Mouse (Mus musculus) embryonic facial prominence, embryonic 13.5 days (tissue): ENCODE measurements around the gene Cnot11. TPM values are rescaled to one million over a fixed set of nuclear protein-coding genes. Genes with fewer than 3 reads are reported as not detected.
"Not testable (repeated sequence)": the region's sequence is repeated elsewhere in the genome, so short reads cannot be mapped to it uniquely, and the experiment has no call there.

Source experiments
- ATAC-seq: fragments of 200-750 bp; cut with Nextera tagmentation; 2 replicates; pipeline ENCODE4 v1.8.0; 2017; ENCODE audit warnings: low read depth; ENCODE audit not compliant: insufficient number of reproducible peaks, insufficient read depth, low FRiP score, low TSS enrichment
- H3K27ac ChIP-seq: fragments of 300-500 bp; sonication (generic); 2 replicates; pipeline ENCODE4 v1.5.1; 2015; ENCODE audit warnings: moderate library complexity, mild to moderate bottlenecking, inconsistent platforms
- H3K27me3 ChIP-seq: fragments of 300-500 bp; sonication (generic); 2 replicates; pipeline ENCODE4 v1.6.1; 2015; ENCODE audit warnings: mild to moderate bottlenecking, inconsistent platforms
- H3K36me3 ChIP-seq: fragments of 300-500 bp; sonication (generic); 2 replicates; pipeline ENCODE4 v1.6.1; 2015; ENCODE audit warnings: mild to moderate bottlenecking, inconsistent platforms
- H3K4me1 ChIP-seq: fragments of 300-500 bp; sonication (generic); 2 replicates; pipeline ENCODE4 v1.6.1; 2015; ENCODE audit warnings: inconsistent platforms
- H3K4me2 ChIP-seq: fragments of 300-500 bp; sonication (generic); 2 replicates; pipeline ENCODE4 v1.6.1; 2015; ENCODE audit warnings: moderate library complexity, mild to moderate bottlenecking, inconsistent platforms
- H3K4me3 ChIP-seq: fragments of 300-500 bp; sonication (generic); 2 replicates; pipeline ENCODE4 v1.5.1; 2015; ENCODE audit warnings: mild to moderate bottlenecking, inconsistent platforms
- H3K9ac ChIP-seq: fragments of 300-500 bp; sonication (generic); 2 replicates; pipeline ENCODE4 v1.6.1; 2015; ENCODE audit warnings: mild to moderate bottlenecking, inconsistent platforms
- H3K9me3 ChIP-seq: fragments of 300-500 bp; sonication (generic); 2 replicates; pipeline ENCODE4 v1.6.1; 2016; ENCODE audit warnings: inconsistent platforms
- WGBS: fragments of 180-500 bp; shearing (Covaris S2); methylation state at CpG from one replicate; pipeline ENCODE4 v1.1.7; 2015; ENCODE audit warnings: mixed read lengths; 5-methylcytosine and 5-hydroxymethylcytosine counted together
- polyA plus RNA-seq: library from polyadenylated mRNA; unstranded; fragments of >200 nt; fragmentation: Nextera tagmentation; extraction: Ambion mirVana; gene quantifications from 2 replicates; pipeline ENCODE4 v1.2.1, GENCODE M21; 2015

Gene Cnot11
- polyA plus RNA-seq, 1 experiment from 2014 or later, result 21.9 TPM

DNA sequence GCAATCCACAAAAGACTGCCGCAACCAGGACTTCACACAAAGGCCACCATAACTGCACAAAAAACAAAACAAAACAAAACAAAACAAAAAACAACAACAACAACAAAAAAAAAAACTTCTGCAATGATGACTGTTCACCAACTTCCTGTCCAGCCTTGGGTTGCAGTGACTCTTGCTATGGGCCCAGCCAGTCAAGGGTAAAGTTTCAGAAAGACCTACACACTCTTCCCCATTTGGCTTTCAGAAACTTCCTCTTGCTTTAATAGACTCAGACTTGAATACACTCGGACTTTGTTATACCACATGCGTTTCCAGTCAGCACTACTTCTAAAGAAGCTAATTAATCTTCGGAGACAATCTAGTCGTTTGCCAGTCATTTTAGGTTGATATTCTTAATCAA is 55.4 kb downstream of the Cnot11 start:
- no peak for ATAC-seq
- no peak overlapping the region for H3K9ac ChIP-seq
- 79% methylated on average over 5 of the region's 5 CpGs for WGBS

DNA sequence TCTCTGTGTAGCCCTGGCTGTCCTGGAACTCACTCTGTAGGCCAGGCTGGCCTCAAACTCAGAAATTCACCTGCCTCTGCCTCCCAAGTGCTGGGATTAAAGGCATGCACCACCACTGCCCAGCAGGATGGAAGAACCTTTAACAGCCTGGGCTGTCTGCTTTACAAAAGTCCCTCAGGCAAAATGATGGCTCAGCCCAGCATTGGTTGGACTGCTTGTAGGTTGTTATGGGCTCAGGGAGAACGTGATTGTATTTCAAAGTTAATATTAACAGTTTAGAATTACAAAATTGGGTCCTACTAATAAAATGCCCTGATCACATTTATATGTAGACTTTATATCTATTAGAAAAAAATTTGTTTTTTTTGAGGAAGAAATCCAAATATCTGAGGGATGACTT is 56.8 kb downstream of the Cnot11 start:
- not testable (repeated sequence) for H3K4me1 ChIP-seq, H3K4me2 ChIP-seq, H3K9ac ChIP-seq, H3K27me3 ChIP-seq, ATAC-seq, H3K9me3 ChIP-seq, H3K27ac ChIP-seq, H3K4me3 ChIP-seq, H3K36me3 ChIP-seq
- 63% methylated on average over 1 of the region's 1 CpGs for WGBS

More for the DNA sequence above, 55.4 kb downstream of the Cnot11 start:
- Histone ChIP-seq H3K27me3 (no peaks in the 10 kb centered on the region), H3K4me2 (no peak overlapping the region), H3K9me3 (no peaks in the 10 kb centered on the region), H3K4me1 (no peaks in the 10 kb centered on the region), H3K36me3 (no peaks in the 10 kb centered on the region), H3K27ac (no peak overlapping the region), H3K4me3 (no peak overlapping the region)

DNA sequence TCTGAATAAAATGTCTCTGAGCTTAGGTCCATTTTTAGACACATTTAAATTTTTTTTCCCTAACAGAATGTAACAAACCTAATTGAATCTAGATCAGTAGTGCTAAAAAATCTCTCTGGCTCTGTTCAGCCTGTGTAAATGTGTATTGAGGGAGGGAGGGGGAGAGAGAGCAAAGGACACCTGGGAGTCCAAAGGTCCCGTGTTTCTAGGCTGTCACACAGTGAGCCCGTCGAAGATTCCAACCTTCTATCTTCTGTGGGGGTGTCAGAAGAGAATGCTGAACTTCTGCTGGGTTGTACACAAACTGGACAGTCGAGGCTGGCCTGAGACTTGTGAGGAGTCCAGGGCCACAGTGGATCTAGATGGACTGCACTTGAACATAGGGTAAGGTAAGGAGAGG is 57.3 kb downstream of the Cnot11 start:
- Histone ChIP-seq H3K27me3 (no peaks in the 10 kb centered on the region), H3K27ac (no peak overlapping the region), H3K4me1 (no peaks in the 10 kb centered on the region), H3K9ac (no peak overlapping the region), H3K36me3 (no peaks in the 10 kb centered on the region), H3K4me3 (no peak overlapping the region), H3K4me2 (no peak overlapping the region), H3K9me3 (no peaks in the 10 kb centered on the region)
- WGBS, result 73% methylated on average over 4 of the region's 4 CpGs
- no peak for ATAC-seq

DNA sequence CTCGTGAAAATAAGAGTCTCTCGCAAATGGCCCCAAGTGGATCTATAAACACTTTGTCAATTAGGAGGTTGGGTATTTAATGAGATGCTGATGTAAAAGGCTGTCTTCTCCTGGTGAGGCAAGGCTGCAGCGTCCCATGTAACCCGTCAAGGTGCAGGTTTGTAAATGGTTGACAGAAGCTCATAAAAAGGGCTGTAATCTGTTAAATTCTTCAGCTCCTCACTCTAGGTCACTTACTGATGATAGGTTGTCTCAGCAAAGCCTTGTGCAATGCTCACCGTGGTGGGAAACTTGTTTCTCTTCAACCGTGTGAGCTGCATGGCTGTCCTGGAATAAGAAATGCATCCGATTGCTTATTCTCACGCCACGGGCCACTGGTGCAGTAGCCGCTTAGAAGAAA is 59.0 kb downstream of the Cnot11 start:
- Histone ChIP-seq H3K9ac (no peak overlapping the region), H3K4me1 (no peaks in the 10 kb centered on the region), H3K9me3 (no peaks in the 10 kb centered on the region), H3K4me3 (no peak overlapping the region), H3K4me2 (no peak overlapping the region), H3K27me3 (no peaks in the 10 kb centered on the region), H3K27ac (no peak overlapping the region), H3K36me3 (no peaks in the 10 kb centered on the region)
- no peak for ATAC-seq
- WGBS, result 82% methylated on average over 10 of the region's 10 CpGs

Other genes with a start within 250 kb of the Cnot11 start
- gene Rpl31, start 167.2 kb upstream of the Cnot11 start, polyA plus RNA-seq, result 583 and 635 TPM in 2 replicates
- 9.3 and 10.0 TPM in 2 replicates for gene Tbc1d8, start 56.2 kb upstream of the Cnot11 start, polyA plus RNA-seq
- gene Rnf149, start 42.4 kb downstream of the Cnot11 start, polyA plus RNA-seq, result 31.6 and 32.0 TPM in 2 replicates
- gene Creg2, start 116.5 kb downstream of the Cnot11 start, polyA plus RNA-seq, result 0.21 and 0.22 TPM in 2 replicates
- gene Rfx8, start 186.0 kb downstream of the Cnot11 start, polyA plus RNA-seq, result 1.8 and 2.1 TPM in 2 replicates